Mouse (Mus musculus) brain, embryonic 14.5 days (tissue): Measurements from ENCODE around the gene Atp6v0d1. TPM values are rescaled to one million over a fixed set of nuclear protein-coding genes. Genes with fewer than 3 reads are reported as not detected.

Experiments
- DNase-seq: peaks from one replicate; pipeline ENCODE4 v3.0.0-alpha.2; 2011; ENCODE audit warnings: low read depth
- CTCF ChIP-seq: fragments of 200-500 bp; IDR thresholded peaks from 2 replicates; pipeline ENCODE4 v1.5.1; 2012; ENCODE audit warnings: inconsistent platforms, mild to moderate bottlenecking, moderate library complexity, borderline replicate concordance; ENCODE audit not compliant: insufficient read depth, insufficient read length; ENCODE audit errors: extremely low read depth
- POLR2A ChIP-seq: fragments of 200-500 bp; IDR thresholded peaks from 2 replicates; pipeline ENCODE4 v1.6.1; 2012; ENCODE audit warnings: mild to moderate bottlenecking, inconsistent platforms, borderline replicate concordance; ENCODE audit not compliant: poor library complexity, insufficient read depth, insufficient read length, severe bottlenecking; ENCODE audit errors: extremely low read depth
- polyA plus RNA-seq: library from polyadenylated mRNA; depleted of rRNA; stranded (reverse); fragments of >200 nt; gene quantifications from 2 replicates; pipeline ENCODE4 v1.2.3, GENCODE M21; 2012

Gene Atp6v0d1
- polyA plus RNA-seq, 1 experiment = 236 TPM

- no peak for DNase-seq
- peak; percentile 26; the same call in 1 of the 2 replicates for TF ChIP-seq CTCF
- no peak for TF ChIP-seq POLR2A
These were observed 34.1 kb downstream of the Atp6v0d1 start for GRCm38 (mm10) chr8:105531774-105532173.

GRCm38 (mm10) chr8:105529271-105529670 is 36.6 kb downstream of the Atp6v0d1 start:
- DNase-seq = no peak
- no peak for TF ChIP-seq POLR2A
- no peak for TF ChIP-seq CTCF

- TF ChIP-seq POLR2A = no peak
- TF ChIP-seq CTCF = no peak
- DNase-seq = no peak
These were observed 37.6 kb downstream of the Atp6v0d1 start for GRCm38 (mm10) chr8:105528206-105528605.

- TF ChIP-seq POLR2A (no peak), CTCF (no peak)
- DNase-seq = peak; percentile 19
These were observed 38.7 kb downstream of the Atp6v0d1 start for GRCm38 (mm10) chr8:105527110-105527509.

- no peak for DNase-seq
- TF ChIP-seq POLR2A (no peak), CTCF (no peak)
These were observed 43.0 kb downstream of the Atp6v0d1 start for GRCm38 (mm10) chr8:105522890-105523289.

GRCm38 (mm10) chr8:105521995-105522769 is 43.7 kb downstream of the Atp6v0d1 start:
- TF ChIP-seq CTCF = no peak
- TF ChIP-seq POLR2A = no peak
- DNase-seq = no peak

- DNase-seq = peak; percentile 68
- TF ChIP-seq POLR2A = no peak
- no peak for TF ChIP-seq CTCF
These were observed 44.8 kb downstream of the Atp6v0d1 start for GRCm38 (mm10) chr8:105521061-105521460.

GRCm38 (mm10) chr8:105520521-105520920 is 45.3 kb downstream of the Atp6v0d1 start:
- DNase-seq = no peak
- TF ChIP-seq CTCF (no peak), POLR2A (no peak)

GRCm38 (mm10) chr8:105519591-105519990 is 46.3 kb downstream of the Atp6v0d1 start:
- TF ChIP-seq POLR2A (no peak), CTCF (no peak)
- DNase-seq = no peak

- no peak for TF ChIP-seq CTCF
- TF ChIP-seq POLR2A = peak; percentile 46; the same call in 1 of the 2 replicates
- DNase-seq = peak; percentile 70
These were observed 47.2 kb downstream of the Atp6v0d1 start, which contains the start of gene Hsd11b2 for GRCm38 (mm10) chr8:105518436-105519313. Hsd11b2 (plus strand) TSS chr8:105518755.

- no peak for TF ChIP-seq POLR2A
- no peak for TF ChIP-seq CTCF
- no peak for DNase-seq
These were observed 48.5 kb downstream of the Atp6v0d1 start for GRCm38 (mm10) chr8:105517346-105517745.
